Mouse (Mus musculus) brain, embryonic 14.5 days (tissue): Measurements from ENCODE around the gene Adh4. TPM values are rescaled to one million over a fixed set of nuclear protein-coding genes. Genes with fewer than 3 reads are reported as not detected.
"Not testable (repeated sequence)": the region's sequence is repeated elsewhere in the genome, so short reads cannot be mapped to it uniquely, and the experiment has no call there.

ENCODE experiments used
- DNase-seq: peaks from one replicate; pipeline ENCODE4 v3.0.0-alpha.2; 2011; ENCODE audit warnings: low read depth
- CTCF ChIP-seq: fragments of 200-500 bp; IDR thresholded peaks from 2 replicates; pipeline ENCODE4 v1.5.1; 2012; ENCODE audit warnings: inconsistent platforms, mild to moderate bottlenecking, moderate library complexity, borderline replicate concordance; ENCODE audit not compliant: insufficient read depth, insufficient read length; ENCODE audit errors: extremely low read depth
- POLR2A ChIP-seq: fragments of 200-500 bp; IDR thresholded peaks from 2 replicates; pipeline ENCODE4 v1.6.1; 2012; ENCODE audit warnings: mild to moderate bottlenecking, inconsistent platforms, borderline replicate concordance; ENCODE audit not compliant: poor library complexity, insufficient read depth, insufficient read length, severe bottlenecking; ENCODE audit errors: extremely low read depth
- polyA plus RNA-seq: library from polyadenylated mRNA; depleted of rRNA; stranded (reverse); fragments of >200 nt; gene quantifications from 2 replicates; pipeline ENCODE4 v1.2.3, GENCODE M21; 2012; rRNA removed

Adh4 gene
- not detected in 2 replicates for polyA plus RNA-seq

GRCm38 (mm10) chr3:138415121-138415690 lies at the start of gene Adh4:
Gene Adh4, plus strand, starts transcription at chr3:138415466.
- no peak for DNase-seq
- no peak for TF ChIP-seq POLR2A
- TF ChIP-seq CTCF: no peak

DNA sequence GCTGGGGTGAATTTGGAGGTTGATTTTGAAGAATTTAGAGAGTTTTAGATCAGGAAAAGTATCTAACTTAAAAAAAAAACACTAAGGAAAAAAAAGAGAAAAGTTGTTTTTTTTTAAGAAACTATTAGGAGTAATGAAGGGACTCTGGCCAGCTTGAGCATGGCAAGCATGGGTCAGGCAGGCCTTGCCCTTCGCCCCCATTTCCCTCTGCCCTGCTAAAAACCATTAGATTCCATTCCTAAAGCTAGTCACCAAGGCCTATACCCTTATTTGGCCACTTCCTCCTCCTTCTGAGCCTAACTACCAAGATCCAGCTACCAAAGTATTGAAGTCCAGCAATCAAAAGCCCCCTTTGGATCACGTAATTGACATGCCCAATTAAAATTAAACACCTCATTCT lies 49.1 kb upstream of the Adh4 start:
- no peak for TF ChIP-seq CTCF
- TF ChIP-seq POLR2A: no peak
- no peak for DNase-seq

GRCm38 (mm10) chr3:138369546-138369945 lies 45.7 kb upstream of the Adh4 start:
- TF ChIP-seq CTCF: no peak
- no peak for TF ChIP-seq POLR2A
- DNase-seq: no peak

DNA sequence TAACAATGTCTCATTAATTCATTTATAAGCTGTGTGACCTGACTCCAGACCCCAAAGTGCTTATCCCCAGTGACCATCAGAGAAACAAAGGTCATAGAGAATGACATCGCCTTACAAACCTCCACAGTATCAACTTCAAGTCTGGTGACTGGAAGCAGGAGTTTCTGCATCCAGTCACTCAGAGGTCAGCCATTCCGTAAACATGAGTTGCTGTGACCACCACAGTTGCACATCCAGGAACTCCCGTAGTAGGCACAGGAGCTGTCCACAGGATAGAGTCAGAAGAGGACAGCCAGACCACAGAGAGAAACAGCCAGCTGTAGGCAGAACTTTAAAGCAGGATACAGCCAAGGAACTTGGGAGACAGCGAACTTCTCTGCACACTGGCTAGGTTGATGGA lies 45.0 kb upstream of the Adh4 start:
- not testable (repeated sequence) for DNase-seq

DNA sequence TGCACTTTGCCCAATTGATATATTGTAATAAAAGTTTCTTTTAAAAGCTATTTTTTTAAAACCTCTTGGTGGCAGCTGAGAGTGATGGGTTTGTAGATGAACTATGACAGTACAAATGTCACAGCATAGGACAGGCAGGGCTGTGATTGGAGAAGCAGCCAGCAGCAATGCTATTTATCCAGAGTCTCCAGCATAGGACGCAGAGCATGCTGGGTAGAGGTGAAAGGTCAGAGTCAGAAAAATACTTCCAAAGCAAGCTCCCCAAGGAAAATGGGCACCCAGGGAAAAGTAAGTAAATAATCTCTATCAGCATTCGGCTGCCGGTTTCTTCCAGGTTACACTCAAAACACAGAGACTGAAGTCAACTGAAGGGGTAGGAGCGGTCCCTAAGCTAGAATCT lies 41.3 kb upstream of the Adh4 start:
- no peak for TF ChIP-seq CTCF
- TF ChIP-seq POLR2A: no peak
- DNase-seq: no peak

- DNase-seq: no peak
- TF ChIP-seq CTCF (no peak), POLR2A (no peak)
These were observed 40.1 kb upstream of the Adh4 start for GRCm38 (mm10) chr3:138375148-138375547.

GRCm38 (mm10) chr3:138381133-138381532 lies 34.1 kb upstream of the Adh4 start:
- TF ChIP-seq POLR2A: no peak
- no peak for TF ChIP-seq CTCF
- peak; percentile 71 for DNase-seq

- DNase-seq: no peak
- TF ChIP-seq CTCF (no peak), POLR2A (no peak)
These were observed 28.1 kb upstream of the Adh4 start for GRCm38 (mm10) chr3:138387155-138387554.

DNA sequence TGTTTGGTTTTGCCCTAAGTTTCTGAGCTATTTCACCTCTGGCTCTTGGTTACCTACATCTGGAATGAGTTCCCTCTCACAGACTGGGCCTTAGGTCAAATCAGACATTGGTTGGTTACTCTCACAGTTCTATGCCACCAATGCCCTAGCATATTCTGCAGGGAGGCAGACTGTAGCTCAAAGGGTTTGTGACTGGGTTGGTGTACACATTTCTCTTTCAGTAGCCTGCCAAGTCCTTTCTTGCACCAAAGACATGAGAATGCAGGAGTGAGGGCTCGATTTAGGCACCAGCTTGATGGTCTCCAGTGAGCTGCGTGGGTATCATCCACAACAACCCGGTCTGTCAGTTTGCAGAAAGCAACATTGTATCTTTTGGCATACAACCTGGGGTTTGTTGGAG lies 10.4 kb upstream of the Adh4 start:
- TF ChIP-seq CTCF: no peak
- no peak for TF ChIP-seq POLR2A
- DNase-seq: no peak

- peak; percentile 71 for DNase-seq
- TF ChIP-seq POLR2A (no peak), CTCF (peak; percentile 40; the same call in 1 of the 2 replicates)
These were observed 9.9 kb upstream of the Adh4 start for GRCm38 (mm10) chr3:138405341-138405740.

- TF ChIP-seq CTCF: no peak
- no peak for TF ChIP-seq POLR2A
- no peak for DNase-seq
These were observed 9.4 kb upstream of the Adh4 start for GRCm38 (mm10) chr3:138405840-138406239.

- no peak for DNase-seq
- no peak for TF ChIP-seq POLR2A
- no peak for TF ChIP-seq CTCF
These were observed 7.3 kb upstream of the Adh4 start for GRCm38 (mm10) chr3:138407920-138408319.
